Comparison of ENCODE assay signal across 25 mouse cellular contexts in the genomic region with DNA sequence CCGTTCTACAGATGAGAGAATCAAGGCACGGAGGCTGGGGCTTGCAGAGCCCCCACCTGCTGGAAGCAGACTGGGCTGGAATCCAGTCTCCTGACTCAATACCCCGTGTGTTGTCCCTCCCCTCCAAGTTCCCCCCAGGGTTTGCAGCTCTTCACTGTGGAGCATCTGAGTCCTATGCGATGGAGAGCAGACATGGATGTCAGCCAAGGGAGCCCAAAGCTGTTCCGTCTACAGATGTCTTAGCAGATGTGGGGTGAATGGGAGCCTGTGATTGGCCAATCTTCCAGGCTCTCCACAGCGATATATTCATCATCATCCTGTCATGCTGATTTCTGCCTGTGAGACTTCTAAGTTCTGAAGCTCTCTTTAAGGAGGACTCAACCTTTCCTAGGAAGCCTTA. TPM values are rescaled to one million over a fixed set of nuclear protein-coding genes. Genes with fewer than 3 reads are reported as not detected.
DNase-seq lines count a peak whose midpoint lies in the region; ATAC-seq and TF ChIP-seq lines count a peak whose summit lies in the region.
"Had no signal": no experiment of that assay in that cellular context is flagged by ENCODE, and none has a peak within 500 bp of the region (broad histone marks: within the 10 kb centered on the region; RNA-seq: fewer than 3 reads in every experiment).

No protein-coding gene starts in this region.

- H3K4me3 ChIP-seq in forebrain, embryonic 14.5 days (ENCODE audit: low read depth, low read length), result no peak overlapping the region
- no peak overlapping the region for H3K4me3 ChIP-seq in forebrain, embryonic 11.5 days (ENCODE audit: low read depth, low read length)
- no peak overlapping the region for H3K4me3 ChIP-seq in intestine, embryonic 14.5 days (ENCODE audit: low read depth, low read length)
- no peak overlapping the region for H3K4me3 ChIP-seq in intestine, postnatal 0 days (ENCODE audit: low read depth, low read length)
- H3K4me3 ChIP-seq in neural tube, embryonic 13.5 days, result no peak overlapping the region
- H3K4me3 ChIP-seq in limb, embryonic 15.5 days, result no peak overlapping the region
- H3K4me3 ChIP-seq: heart, embryonic 10.5 days; left cerebral cortex, adult 2 months; liver, embryonic 13.5 days; megakaryocyte, embryonic 14.5 days; midbrain, embryonic 15.5 days had no signal

- no peak overlapping the region for H3K27ac ChIP-seq in forebrain, embryonic 14.5 days (ENCODE audit: low read depth, low read length)
- no peak overlapping the region for H3K27ac ChIP-seq in forebrain, embryonic 11.5 days (ENCODE audit: low read depth, low read length)
- H3K27ac ChIP-seq in intestine, embryonic 14.5 days (ENCODE audit: low read depth), result no peak overlapping the region
- H3K27ac ChIP-seq in intestine, postnatal 0 days (ENCODE audit: low read depth, low read length), result no peak overlapping the region
- 0 out of 2 replicates have a peak overlapping the region, but pooled peaks have one; percentile 39 for H3K27ac ChIP-seq in neural tube, embryonic 13.5 days (replicated peaks)
- no peak overlapping the region for H3K27ac ChIP-seq in limb, embryonic 15.5 days
- H3K27ac ChIP-seq: heart, embryonic 10.5 days; left cerebral cortex, adult 2 months; liver, embryonic 13.5 days; midbrain, embryonic 15.5 days had no signal

- peaks cover 3% of the 10 kb centered on the region for H3K4me1 ChIP-seq in forebrain, embryonic 14.5 days (ENCODE audit: control insufficient read depth, insufficient read depth, low read length)
- H3K4me1 ChIP-seq in forebrain, embryonic 11.5 days (replicated peaks; ENCODE audit: control insufficient read depth, insufficient read depth, low read length), result peaks cover 6% of the 10 kb centered on the region; the same call in 1 of the 2 replicates
- H3K4me1 ChIP-seq in intestine, embryonic 14.5 days (replicated peaks; ENCODE audit: control insufficient read depth, insufficient read depth, low read length), result peaks cover 13% of the 10 kb centered on the region
- H3K4me1 ChIP-seq in intestine, postnatal 0 days (replicated peaks; ENCODE audit: control insufficient read depth, insufficient read depth, low read length), result 0 out of 2 replicates have a peak, but pooled peaks cover 5% of the 10 kb centered on the region
- H3K4me1 ChIP-seq in neural tube, embryonic 13.5 days (replicated peaks), result peaks cover 34% of the 10 kb centered on the region
- H3K4me1 ChIP-seq in limb, embryonic 15.5 days, result peaks cover 42% of the 10 kb centered on the region

- WGBS in forebrain, embryonic 14.5 days, result 69% methylated on average over 6 of the region's 6 CpGs
- 80% methylated on average over 6 of the region's 6 CpGs for WGBS in forebrain, embryonic 11.5 days
- 55% methylated on average over 6 of the region's 6 CpGs for WGBS in intestine, embryonic 14.5 days
- 54% methylated on average over 6 of the region's 6 CpGs for WGBS in intestine, postnatal 0 days
- 63% methylated on average over 6 of the region's 6 CpGs for WGBS in neural tube, embryonic 13.5 days
- WGBS in limb, embryonic 15.5 days, result 35% methylated on average over 6 of the region's 6 CpGs

- no peak for TF ChIP-seq CTCF in intestine, postnatal 0 days (IDR thresholded peaks at IDR 0.05; ENCODE audit: low read depth)

- H3K9ac ChIP-seq in forebrain, embryonic 14.5 days (ENCODE audit: low read length), result no peak overlapping the region
- no peak overlapping the region for H3K9ac ChIP-seq in forebrain, embryonic 11.5 days (ENCODE audit: low read length)
- no peak overlapping the region for H3K9ac ChIP-seq in intestine, embryonic 14.5 days (ENCODE audit: low read length)
- H3K9ac ChIP-seq in intestine, postnatal 0 days (ENCODE audit: low read depth, low read length), result no peak overlapping the region
- H3K9ac ChIP-seq in neural tube, embryonic 13.5 days, result no peak overlapping the region
- no peak overlapping the region for H3K9ac ChIP-seq in limb, embryonic 15.5 days
- H3K9ac ChIP-seq: liver, embryonic 13.5 days; midbrain, embryonic 15.5 days had no signal

- DNase-seq in forebrain, embryonic 14.5 days (ENCODE audit: low spot score), result peak; percentile 37
- DNase-seq in forebrain, embryonic 11.5 days (ENCODE audit: low spot score), result no peak
- no peak for DNase-seq in intestine, embryonic 14.5 days (ENCODE audit: low spot score)
- DNase-seq in neural tube, embryonic 10.5 days (ENCODE audit: extremely low spot score, low spot score), result no peak
- no peak for DNase-seq in adrenal gland, adult 8-10 months
- DNase-seq: cerebellum, adult 9-10 months; kidney, postnatal 4 days; layer of hippocampus, adult 9-11 months; left cerebral cortex, postnatal 4 days; liver, embryonic 13.5 days; lung, postnatal 14 days; retina, postnatal 1 day; thymus, postnatal 14 days had no signal

- H3K4me2 ChIP-seq in forebrain, embryonic 14.5 days (ENCODE audit: low read length), result no peak overlapping the region
- H3K4me2 ChIP-seq in forebrain, embryonic 11.5 days (ENCODE audit: low read depth, low read length, severe bottlenecking), result no peak overlapping the region
- H3K4me2 ChIP-seq in intestine, embryonic 14.5 days (ENCODE audit: low read length), result no peak overlapping the region
- no peak overlapping the region for H3K4me2 ChIP-seq in intestine, postnatal 0 days (replicated peaks; ENCODE audit: low read depth)
- H3K4me2 ChIP-seq in neural tube, embryonic 13.5 days, result no peak overlapping the region
- H3K4me2 ChIP-seq in limb, embryonic 15.5 days, result no peak overlapping the region
- H3K4me2 ChIP-seq: liver, embryonic 13.5 days; midbrain, embryonic 15.5 days had no signal

- H3K27me3 ChIP-seq in forebrain, embryonic 14.5 days (replicated peaks; ENCODE audit: control insufficient read depth, insufficient read depth, low read length), result peaks cover 35% of the 10 kb centered on the region
- H3K27me3 ChIP-seq in forebrain, embryonic 11.5 days (ENCODE audit: control insufficient read depth, insufficient read depth, low read length), result peaks cover 41% of the 10 kb centered on the region
- peaks cover 39% of the 10 kb centered on the region for H3K27me3 ChIP-seq in intestine, embryonic 14.5 days (replicated peaks; ENCODE audit: control insufficient read depth, insufficient read depth, low read length)
- H3K27me3 ChIP-seq in intestine, postnatal 0 days (replicated peaks; ENCODE audit: control insufficient read depth, insufficient read depth, low read length), result peaks cover 43% of the 10 kb centered on the region
- H3K27me3 ChIP-seq in neural tube, embryonic 13.5 days, result peaks cover 61% of the 10 kb centered on the region
- H3K27me3 ChIP-seq in limb, embryonic 15.5 days, result peaks cover 51% of the 10 kb centered on the region

- peak; percentile 46; the same call in 1 of the 2 replicates for ATAC-seq in forebrain, embryonic 14.5 days
- no peak for ATAC-seq in forebrain, embryonic 11.5 days (replicated peaks; ENCODE audit: low FRiP score)
- ATAC-seq in intestine, embryonic 14.5 days (replicated peaks; ENCODE audit: low FRiP score, low TSS enrichment, low read depth), result 0 out of 2 replicates have a peak, but pooled peaks have one; percentile 16
- ATAC-seq in intestine, postnatal 0 days, result no peak
- no peak for ATAC-seq in neural tube, embryonic 13.5 days (ENCODE audit: low read depth)
- 0 out of 2 replicates have a peak, but pooled peaks have one; percentile 27 for ATAC-seq in limb, embryonic 15.5 days (ENCODE audit: insufficient number of reproducible peaks, low FRiP score, low TSS enrichment, low read depth)
- ATAC-seq: midbrain, embryonic 15.5 days had no signal

- no peaks in the 10 kb centered on the region for H3K36me3 ChIP-seq in forebrain, embryonic 14.5 days (ENCODE audit: control insufficient read depth, insufficient read depth, low read length)
- H3K36me3 ChIP-seq in forebrain, embryonic 11.5 days (ENCODE audit: control insufficient read depth, insufficient read depth, low read length), result no peaks in the 10 kb centered on the region
- no peaks in the 10 kb centered on the region for H3K36me3 ChIP-seq in intestine, embryonic 14.5 days (ENCODE audit: control insufficient read depth, insufficient read depth, low read length)
- H3K36me3 ChIP-seq in intestine, postnatal 0 days (ENCODE audit: control insufficient read depth, insufficient read depth), result no peaks in the 10 kb centered on the region
- H3K36me3 ChIP-seq in neural tube, embryonic 13.5 days, result no peaks in the 10 kb centered on the region
- no peaks in the 10 kb centered on the region for H3K36me3 ChIP-seq in limb, embryonic 15.5 days
- H3K36me3 ChIP-seq: heart, embryonic 10.5 days; liver, embryonic 13.5 days; midbrain, embryonic 15.5 days had no signal

- H3K9me3 ChIP-seq in forebrain, embryonic 14.5 days (replicated peaks; ENCODE audit: control insufficient read depth, low read length), result no peaks in the 10 kb centered on the region
- H3K9me3 ChIP-seq in forebrain, embryonic 11.5 days (ENCODE audit: control insufficient read depth, low read length), result no peaks in the 10 kb centered on the region
- H3K9me3 ChIP-seq in intestine, embryonic 14.5 days (ENCODE audit: control insufficient read depth, low read length), result no peaks in the 10 kb centered on the region
- no peaks in the 10 kb centered on the region for H3K9me3 ChIP-seq in intestine, postnatal 0 days (ENCODE audit: control insufficient read depth)
- H3K9me3 ChIP-seq in neural tube, embryonic 13.5 days, result no peaks in the 10 kb centered on the region
- no peaks in the 10 kb centered on the region for H3K9me3 ChIP-seq in limb, embryonic 15.5 days
- H3K9me3 ChIP-seq: heart, embryonic 10.5 days; liver, embryonic 13.5 days; megakaryocyte, embryonic 14.5 days; midbrain, embryonic 15.5 days had no signal

RNA-seq across cellular contexts. Expression of gene Vwa2, which starts 3.3 kb away (rescaled TPM):
- polyA plus RNA-seq in forebrain, embryonic 14.5 days (2014; fragmentation: Nextera tagmentation; extraction: Ambion mirVana), result 0.22 and 0.28 TPM in 2 replicates
- polyA plus RNA-seq in forebrain, embryonic 11.5 days (2014; fragmentation: Nextera tagmentation; extraction: Ambion mirVana), result 0.99 and 1.1 TPM in 2 replicates
- 1.8 and 2.1 TPM in 2 replicates for polyA plus RNA-seq in intestine, embryonic 14.5 days (2014; fragmentation: Nextera tagmentation; extraction: Ambion mirVana)
- polyA plus RNA-seq in intestine, postnatal 0 days (2015; fragmentation: Nextera tagmentation; extraction: Ambion mirVana), result 0.04 and 0.07 TPM in 2 replicates
- polyA plus RNA-seq in neural tube, embryonic 13.5 days (2015; fragmentation: Nextera tagmentation; extraction: Ambion mirVana), result 1.0 and 1.2 TPM in 2 replicates
- 4.3 and 4.8 TPM in 2 replicates for polyA plus RNA-seq in limb, embryonic 15.5 days (2015; fragmentation: Nextera tagmentation; extraction: Ambion mirVana)
- total RNA-seq in adrenal gland, adult 8-10 months (2022), result not detected
- total RNA-seq: CH12.LX; common myeloid progenitor, adult 5-6 weeks; gastrocnemius, adult 18-20 months; left cerebral cortex, adult 2 months; MEL had no signal
- polyA plus RNA-seq: heart, postnatal 0 days; liver, embryonic 13.5 days had no signal

RNA-seq across cellular contexts. Expression of gene Tdrd1, which starts 51.4 kb away (rescaled TPM):
- 0.39 and 0.70 TPM in 2 replicates for polyA plus RNA-seq in forebrain, embryonic 14.5 days (2014; fragmentation: Nextera tagmentation; extraction: Ambion mirVana)
- polyA plus RNA-seq in forebrain, embryonic 11.5 days (2014; fragmentation: Nextera tagmentation; extraction: Ambion mirVana), result 0.43 and 0.45 TPM in 2 replicates
- polyA plus RNA-seq in intestine, embryonic 14.5 days (2014; fragmentation: Nextera tagmentation; extraction: Ambion mirVana), result 1.8 and 2.5 TPM in 2 replicates
- polyA plus RNA-seq in intestine, postnatal 0 days (2015; fragmentation: Nextera tagmentation; extraction: Ambion mirVana), result 0.12 and 0.13 TPM in 2 replicates
- polyA plus RNA-seq in neural tube, embryonic 13.5 days (2015; fragmentation: Nextera tagmentation; extraction: Ambion mirVana), result 0.50 and 0.52 TPM in 2 replicates
- 3.3 and 3.5 TPM in 2 replicates for polyA plus RNA-seq in limb, embryonic 15.5 days (2015; fragmentation: Nextera tagmentation; extraction: Ambion mirVana)
- total RNA-seq in adrenal gland, adult 8-10 months (2022), result under 1 TPM in 1 of 4 experiments, not detected in 3; 0.10 TPM
- total RNA-seq: CH12.LX; common myeloid progenitor, adult 5-6 weeks; gastrocnemius, adult 18-20 months; MEL had no signal

RNA-seq across cellular contexts. Expression of gene Ccdc186, which starts 55.4 kb away (rescaled TPM):
- polyA plus RNA-seq in forebrain, embryonic 14.5 days (2014; fragmentation: Nextera tagmentation; extraction: Ambion mirVana), result 21.2 and 28.9 TPM in 2 replicates
- polyA plus RNA-seq in forebrain, embryonic 11.5 days (2014; fragmentation: Nextera tagmentation; extraction: Ambion mirVana), result 17.7 and 20.1 TPM in 2 replicates
- polyA plus RNA-seq in intestine, embryonic 14.5 days (2014; fragmentation: Nextera tagmentation; extraction: Ambion mirVana), result 17.5 and 20.0 TPM in 2 replicates
- 11.3 and 11.8 TPM in 2 replicates for polyA plus RNA-seq in intestine, postnatal 0 days (2015; fragmentation: Nextera tagmentation; extraction: Ambion mirVana)
- 22.0 and 23.8 TPM in 2 replicates for polyA plus RNA-seq in neural tube, embryonic 13.5 days (2015; fragmentation: Nextera tagmentation; extraction: Ambion mirVana)
- 27.4 and 29.9 TPM in 2 replicates for polyA plus RNA-seq in limb, embryonic 15.5 days (2015; fragmentation: Nextera tagmentation; extraction: Ambion mirVana)
- total RNA-seq in adrenal gland, adult 8-10 months (2022), result 10 to 100 TPM; 22.6 to 35.3 (median 31.7) TPM

Comparison
In these comparisons a context has a peak if more than half of its experiments do, and no peak if none do; other contexts are left out.
1. ATAC-seq: peak in forebrain, embryonic 14.5 days (single experiment), intestine, embryonic 14.5 days (single experiment) and limb, embryonic 15.5 days (single experiment); none in forebrain, embryonic 11.5 days (single experiment), intestine, postnatal 0 days (single experiment) and neural tube, embryonic 13.5 days (single experiment).